Mouse (Mus musculus): ENCODE measurements around the gene Clta. TPM values are rescaled to one million over a fixed set of nuclear protein-coding genes. Genes with fewer than 3 reads are reported as not detected.

Gene Clta
- polyA plus RNA-seq, 1 experiment from 2014 or later, result 293 TPM

GRCm38 (mm10) chr4:43971541-43972136, 32.6 kb upstream of the Clta start:
- WGBS, result 54% methylated on average over 9 of the region's 9 CpGs
- Histone ChIP-seq H3K27ac (peak overlapping the region; percentile 93), H3K36me3 (ENCODE audit: insufficient read depth, low read length) (no peaks in the 10 kb centered on the region), H3K9ac (ENCODE audit: low read depth, low read length) (peak overlapping the region; percentile 24; the same call in 1 of the 2 replicates), H3K27me3 (ENCODE audit: insufficient read depth, low read length) (no peaks in the 10 kb centered on the region), H3K4me3 (replicated peaks; ENCODE audit: low read depth, low read length) (0 out of 2 replicates have a peak overlapping the region, but pooled peaks have one; percentile 0), H3K4me2 (ENCODE audit: low read length) (peak overlapping the region; percentile 35; the same call in 1 of the 2 replicates), H3K9me3 (replicated peaks; ENCODE audit: low read length) (no peaks in the 10 kb centered on the region), H3K4me1 (replicated peaks; ENCODE audit: insufficient read depth, low read length) (peaks cover 26% of the 10 kb centered on the region)
- ATAC-seq (replicated peaks; ENCODE audit: low FRiP score, low read depth) (peak; percentile 47; the same call in 1 of the 2 replicates), DNase-seq (ENCODE audit: low spot score) (no peak)
- no peak for TF ChIP-seq CTCF (IDR thresholded peaks at IDR 0.05; ENCODE audit: low read depth)

DNA sequence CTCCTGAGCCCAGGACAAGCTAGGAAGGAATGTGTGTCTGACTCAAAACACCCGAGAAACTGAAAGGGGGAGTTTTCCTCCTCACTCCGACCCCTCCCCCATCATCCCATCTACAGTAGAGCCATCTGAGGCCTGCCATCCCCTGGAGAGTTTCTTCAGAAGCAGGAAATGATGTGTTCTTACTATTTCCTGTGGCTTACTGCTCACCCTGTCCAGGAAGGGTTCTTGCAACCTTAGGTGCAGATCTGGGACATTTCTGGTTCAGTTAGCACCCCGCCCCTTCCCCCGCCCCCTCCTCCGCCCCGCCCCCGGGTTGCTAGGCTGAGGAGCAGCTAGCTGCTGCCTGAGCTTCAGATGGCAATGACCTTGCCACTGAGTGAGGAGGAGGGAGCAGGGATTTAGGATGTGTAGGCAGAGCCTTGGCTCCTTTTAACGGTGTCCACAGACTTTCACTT, 32.1 kb upstream of the Clta start:
- H3K9ac ChIP-seq (ENCODE audit: low read depth, low read length), result peak overlapping the region; percentile 24; the same call in 1 of the 2 replicates

GRCm38 (mm10) chr4:43973526-43973981, 30.7 kb upstream of the Clta start:
- peaks cover 22% of the 10 kb centered on the region for H3K4me1 ChIP-seq (replicated peaks; ENCODE audit: insufficient read depth, low read length)
- no peak overlapping the region for H3K4me3 ChIP-seq (replicated peaks; ENCODE audit: low read depth, low read length)
- DNase-seq (ENCODE audit: low spot score), result peak; percentile 17
- H3K27ac ChIP-seq, result peak overlapping the region; percentile 1; the same call in 1 of the 2 replicates
- H3K27me3 ChIP-seq (ENCODE audit: insufficient read depth, low read length), result no peaks in the 10 kb centered on the region
- ATAC-seq (replicated peaks; ENCODE audit: low FRiP score, low read depth), result no peak
- H3K9me3 ChIP-seq (replicated peaks; ENCODE audit: low read length), result no peaks in the 10 kb centered on the region
- H3K4me2 ChIP-seq (ENCODE audit: low read length), result no peak overlapping the region
- WGBS, result 44% methylated on average over 4 of the region's 4 CpGs
- H3K9ac ChIP-seq (ENCODE audit: low read depth, low read length), result no peak overlapping the region
- H3K36me3 ChIP-seq (ENCODE audit: insufficient read depth, low read length), result no peaks in the 10 kb centered on the region
- TF ChIP-seq CTCF (IDR thresholded peaks at IDR 0.05; ENCODE audit: low read depth), result no peak

More for the DNA sequence above, 32.1 kb upstream of the Clta start:
- Histone ChIP-seq H3K4me2 (ENCODE audit: low read length) (peak overlapping the region; percentile 35; the same call in 1 of the 2 replicates), H3K27ac (peak overlapping the region; percentile 93), H3K9me3 (replicated peaks; ENCODE audit: low read length) (no peaks in the 10 kb centered on the region), H3K4me1 (replicated peaks; ENCODE audit: insufficient read depth, low read length) (peaks cover 26% of the 10 kb centered on the region), H3K36me3 (ENCODE audit: insufficient read depth, low read length) (no peaks in the 10 kb centered on the region), H3K4me3 (replicated peaks; ENCODE audit: low read depth, low read length) (0 out of 2 replicates have a peak overlapping the region, but pooled peaks have one; percentile 0), H3K27me3 (ENCODE audit: insufficient read depth, low read length) (no peaks in the 10 kb centered on the region)
- peak; percentile 88 for ATAC-seq (replicated peaks; ENCODE audit: low FRiP score, low read depth)
- WGBS, result 0% methylated on average over 8 of the region's 8 CpGs
- peak; percentile 96 for DNase-seq (ENCODE audit: low spot score)
- no peak for TF ChIP-seq CTCF (IDR thresholded peaks at IDR 0.05; ENCODE audit: low read depth)

DNA sequence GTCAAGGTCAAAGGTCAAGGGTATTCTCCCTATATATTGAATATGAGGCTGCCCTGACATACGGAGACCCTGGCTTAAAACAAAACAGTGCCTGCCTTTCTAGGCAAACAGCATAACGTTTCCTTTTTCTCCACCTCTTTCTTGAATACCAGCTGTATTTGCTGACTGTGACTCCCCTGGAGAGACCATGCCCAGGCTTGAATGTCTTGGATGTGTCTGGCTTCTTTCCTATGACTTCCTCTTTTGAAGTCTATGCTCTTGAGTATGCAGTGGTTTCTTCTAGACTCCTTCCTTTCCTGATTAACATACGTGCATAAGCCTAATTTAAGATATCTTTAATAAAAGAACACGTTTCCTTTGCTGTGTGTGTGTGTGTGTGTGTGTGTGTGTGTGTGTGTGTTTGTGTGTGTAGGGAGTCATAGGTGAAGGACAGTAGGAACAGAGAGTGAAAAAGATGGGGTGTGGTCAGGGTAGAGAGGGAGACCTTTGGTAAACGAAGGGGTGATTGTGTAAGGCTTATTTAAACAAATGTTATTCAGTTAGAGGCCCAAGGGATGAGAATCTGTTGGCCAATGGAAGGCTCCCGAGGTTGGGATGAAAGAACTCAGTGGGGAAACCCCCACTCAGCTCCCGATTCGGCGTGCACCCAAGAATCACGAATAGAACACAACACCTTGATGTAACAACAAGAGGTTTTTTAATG, 29.2 kb upstream of the Clta start:
- Histone ChIP-seq H3K4me1 (replicated peaks; ENCODE audit: insufficient read depth, low read length) (peaks cover 20% of the 10 kb centered on the region), H3K27ac (no peak overlapping the region), H3K36me3 (ENCODE audit: insufficient read depth, low read length) (no peaks in the 10 kb centered on the region), H3K9me3 (replicated peaks; ENCODE audit: low read length) (no peaks in the 10 kb centered on the region), H3K27me3 (ENCODE audit: insufficient read depth, low read length) (no peaks in the 10 kb centered on the region), H3K9ac (ENCODE audit: low read depth, low read length) (no peak overlapping the region), H3K4me2 (ENCODE audit: low read length) (no peak overlapping the region), H3K4me3 (replicated peaks; ENCODE audit: low read depth, low read length) (no peak overlapping the region)
- ATAC-seq (replicated peaks; ENCODE audit: low FRiP score, low read depth) (no peak), DNase-seq (ENCODE audit: low spot score) (no peak)
- no peak for TF ChIP-seq CTCF (IDR thresholded peaks at IDR 0.05; ENCODE audit: low read depth)
- 72% methylated on average over 10 of the region's 10 CpGs for WGBS

GRCm38 (mm10) chr4:43976223-43976740, 28.0 kb upstream of the Clta start:
- H3K27me3 ChIP-seq (ENCODE audit: insufficient read depth, low read length), result no peaks in the 10 kb centered on the region
- H3K27ac ChIP-seq, result no peak overlapping the region
- ATAC-seq (replicated peaks; ENCODE audit: low FRiP score, low read depth) (no peak), DNase-seq (ENCODE audit: low spot score) (no peak)
- H3K9me3 ChIP-seq (replicated peaks; ENCODE audit: low read length), result no peaks in the 10 kb centered on the region
- no peak for TF ChIP-seq CTCF (IDR thresholded peaks at IDR 0.05; ENCODE audit: low read depth)
- H3K36me3 ChIP-seq (ENCODE audit: insufficient read depth, low read length), result no peaks in the 10 kb centered on the region
- WGBS, result 79% methylated on average over 6 of the region's 6 CpGs
- peaks cover 20% of the 10 kb centered on the region for H3K4me1 ChIP-seq (replicated peaks; ENCODE audit: insufficient read depth, low read length)
- H3K9ac ChIP-seq (ENCODE audit: low read depth, low read length), result no peak overlapping the region
- no peak overlapping the region for H3K4me2 ChIP-seq (ENCODE audit: low read length)
- H3K4me3 ChIP-seq (replicated peaks; ENCODE audit: low read depth, low read length), result no peak overlapping the region

Data from kidney, postnatal 0 days (tissue).